Mouse (Mus musculus): Measurements from ENCODE around the gene Ptcd1. TPM values are rescaled to one million over a fixed set of nuclear protein-coding genes. Genes with fewer than 3 reads are reported as not detected.

Gene Ptcd1
- polyA plus RNA-seq, 1 experiment from 2014 or later = 13.6 TPM

GRCm38 (mm10) chr5:145200387-145200786, 33.5 kb upstream of the Ptcd1 start:
- peak overlapping the region; percentile 93 for H3K4me2 ChIP-seq (replicated peaks)
- H3K36me3 ChIP-seq = 0 out of 2 replicates have a peak, but pooled peaks cover 7% of the 10 kb centered on the region
- ATAC-seq = no peak
- no peaks in the 10 kb centered on the region for H3K27me3 ChIP-seq (replicated peaks)
- no peak overlapping the region for H3K4me3 ChIP-seq (replicated peaks)
- 72% methylated on average over 7 of the region's 7 CpGs for WGBS
- H3K9me3 ChIP-seq = no peaks in the 10 kb centered on the region
- no peak overlapping the region for H3K9ac ChIP-seq
- no peak overlapping the region for H3K27ac ChIP-seq
- H3K4me1 ChIP-seq (replicated peaks) = peaks cover 10% of the 10 kb centered on the region

GRCm38 (mm10) chr5:145191962-145192361, 25.1 kb upstream of the Ptcd1 start, which contains the start of gene Atp5j2:
Gene Atp5j2 (minus strand): TSS chr5:145192062.
- Histone ChIP-seq H3K36me3 (peaks cover 8% of the 10 kb centered on the region; the same call in 1 of the 2 replicates), H3K9ac (peak within 1 kb of the TSS; percentile 89), H3K4me1 (replicated peaks) (peaks cover 9% of the 10 kb centered on the region), H3K27me3 (replicated peaks) (no peaks in the 10 kb centered on the region), H3K27ac (peak within 1 kb of the TSS; percentile 88), H3K4me2 (replicated peaks) (peak within 1 kb of the TSS; percentile 64), H3K9me3 (no peaks in the 10 kb centered on the region), H3K4me3 (replicated peaks) (peak within 1 kb of the TSS; percentile 76)
- ATAC-seq = no peak
- 90% methylated on average over 2 of the region's 2 CpGs for WGBS

- Histone ChIP-seq H3K27ac (peak overlapping the region; percentile 88), H3K9ac (peak overlapping the region; percentile 89), H3K27me3 (replicated peaks) (no peaks in the 10 kb centered on the region), H3K4me3 (replicated peaks) (peak overlapping the region; percentile 76), H3K4me1 (replicated peaks) (peaks cover 9% of the 10 kb centered on the region), H3K9me3 (no peaks in the 10 kb centered on the region), H3K36me3 (peaks cover 9% of the 10 kb centered on the region; the same call in 1 of the 2 replicates), H3K4me2 (replicated peaks) (peak overlapping the region; percentile 64)
- ATAC-seq = peak; percentile 93
- WGBS = under 1% methylated on average over 41 of the region's 41 CpGs
These were observed 24.2 kb upstream of the Ptcd1 start for GRCm38 (mm10) chr5:145190875-145191798.

GRCm38 (mm10) chr5:145190373-145190772, 23.5 kb upstream of the Ptcd1 start:
- Histone ChIP-seq H3K27ac (no peak overlapping the region), H3K36me3 (peaks cover 14% of the 10 kb centered on the region; the same call in 1 of the 2 replicates), H3K4me1 (replicated peaks) (peaks cover 9% of the 10 kb centered on the region), H3K27me3 (replicated peaks) (no peaks in the 10 kb centered on the region), H3K4me2 (replicated peaks) (peak overlapping the region; percentile 64), H3K9me3 (no peaks in the 10 kb centered on the region), H3K9ac (peak overlapping the region; percentile 89), H3K4me3 (replicated peaks) (peak overlapping the region; percentile 76)
- no peak; the same call in 1 of the 2 replicates for ATAC-seq
- WGBS = 40% methylated on average over 5 of the region's 5 CpGs

- no peaks in the 10 kb centered on the region for H3K27me3 ChIP-seq (replicated peaks)
- no peak overlapping the region for H3K9ac ChIP-seq
- H3K9me3 ChIP-seq = no peaks in the 10 kb centered on the region
- H3K4me3 ChIP-seq (replicated peaks) = no peak overlapping the region
- ATAC-seq = no peak
- H3K4me1 ChIP-seq (replicated peaks) = peaks cover 9% of the 10 kb centered on the region
- no peak overlapping the region for H3K4me2 ChIP-seq (replicated peaks)
- H3K36me3 ChIP-seq = peaks cover 21% of the 10 kb centered on the region
- no peak overlapping the region for H3K27ac ChIP-seq
- WGBS = 84% methylated on average over 6 of the region's 6 CpGs
These were observed 22.5 kb upstream of the Ptcd1 start for GRCm38 (mm10) chr5:145189416-145189815.

GRCm38 (mm10) chr5:145185244-145185643, 18.3 kb upstream of the Ptcd1 start:
- no peak overlapping the region for H3K9ac ChIP-seq
- H3K27ac ChIP-seq = no peak overlapping the region
- peaks cover 54% of the 10 kb centered on the region for H3K36me3 ChIP-seq
- H3K4me3 ChIP-seq (replicated peaks) = no peak overlapping the region
- peaks cover 5% of the 10 kb centered on the region for H3K4me1 ChIP-seq (replicated peaks)
- 85% methylated on average over 2 of the region's 2 CpGs for WGBS
- no peaks in the 10 kb centered on the region for H3K9me3 ChIP-seq
- no peaks in the 10 kb centered on the region for H3K27me3 ChIP-seq (replicated peaks)
- no peak for ATAC-seq
- no peak overlapping the region for H3K4me2 ChIP-seq (replicated peaks)

- Histone ChIP-seq H3K36me3 (peaks cover 69% of the 10 kb centered on the region), H3K9me3 (no peaks in the 10 kb centered on the region), H3K9ac (no peak overlapping the region), H3K27me3 (replicated peaks) (no peaks in the 10 kb centered on the region), H3K27ac (no peak overlapping the region), H3K4me2 (replicated peaks) (no peak overlapping the region), H3K4me3 (replicated peaks) (no peak overlapping the region), H3K4me1 (replicated peaks) (no peaks in the 10 kb centered on the region)
- 84% methylated on average over 18 of the region's 18 CpGs for WGBS
- no peak for ATAC-seq
These were observed 11.6 kb upstream of the Ptcd1 start for GRCm38 (mm10) chr5:145178461-145178980.

- Histone ChIP-seq H3K4me3 (replicated peaks) (peak overlapping the region; percentile 78), H3K9me3 (no peaks in the 10 kb centered on the region), H3K27ac (peak overlapping the region; percentile 76), H3K4me2 (replicated peaks) (peak overlapping the region; percentile 76), H3K4me1 (replicated peaks) (peaks cover 12% of the 10 kb centered on the region; the same call in 1 of the 2 replicates), H3K9ac (peak overlapping the region; percentile 83), H3K36me3 (peaks cover 20% of the 10 kb centered on the region), H3K27me3 (replicated peaks) (no peaks in the 10 kb centered on the region)
- peak; percentile 55 for ATAC-seq
- WGBS = 1% methylated on average over 26 of the region's 28 CpGs
These were observed 376 bp upstream of the Ptcd1 start for GRCm38 (mm10) chr5:145167306-145167661.

GRCm38 (mm10) chr5:145165184-145165583, 1.7 kb downstream of the Ptcd1 start:
- H3K4me1 ChIP-seq (replicated peaks) = peaks cover 12% of the 10 kb centered on the region; the same call in 1 of the 2 replicates
- H3K36me3 ChIP-seq = peaks cover 2% of the 10 kb centered on the region
- WGBS = 89% methylated on average over 15 of the region's 15 CpGs
- H3K9me3 ChIP-seq = no peaks in the 10 kb centered on the region
- no peaks in the 10 kb centered on the region for H3K27me3 ChIP-seq (replicated peaks)
- no peak overlapping the region for H3K27ac ChIP-seq
- H3K4me3 ChIP-seq (replicated peaks) = no peak overlapping the region
- no peak overlapping the region for H3K4me2 ChIP-seq (replicated peaks)
- ATAC-seq = no peak
- no peak overlapping the region for H3K9ac ChIP-seq

GRCm38 (mm10) chr5:145164710-145165109, 2.2 kb downstream of the Ptcd1 start:
- WGBS = 45% methylated on average over 3 of the region's 3 CpGs
- Histone ChIP-seq H3K4me2 (replicated peaks) (no peak overlapping the region), H3K36me3 (no peaks in the 10 kb centered on the region; the same call in none of the 2 replicates), H3K4me1 (replicated peaks) (peaks cover 12% of the 10 kb centered on the region; the same call in 1 of the 2 replicates), H3K9me3 (no peaks in the 10 kb centered on the region), H3K27ac (no peak overlapping the region), H3K4me3 (replicated peaks) (no peak overlapping the region), H3K27me3 (replicated peaks) (no peaks in the 10 kb centered on the region), H3K9ac (no peak overlapping the region)
- ATAC-seq = no peak

GRCm38 (mm10) chr5:145161361-145161760, 5.5 kb downstream of the Ptcd1 start:
- Histone ChIP-seq H3K4me2 (replicated peaks) (no peak overlapping the region), H3K36me3 (peaks cover 17% of the 10 kb centered on the region), H3K4me3 (replicated peaks) (no peak overlapping the region), H3K27me3 (replicated peaks) (no peaks in the 10 kb centered on the region), H3K9ac (no peak overlapping the region), H3K27ac (no peak overlapping the region), H3K9me3 (no peaks in the 10 kb centered on the region), H3K4me1 (replicated peaks) (0 out of 2 replicates have a peak, but pooled peaks cover 4% of the 10 kb centered on the region)
- WGBS = 91% methylated on average over 14 of the region's 14 CpGs
- no peak for ATAC-seq

GRCm38 (mm10) chr5:145152690-145153089, 14.2 kb downstream of the Ptcd1 start:
- Histone ChIP-seq H3K36me3 (peaks cover 48% of the 10 kb centered on the region), H3K27me3 (replicated peaks) (no peaks in the 10 kb centered on the region), H3K27ac (no peak overlapping the region), H3K9me3 (no peaks in the 10 kb centered on the region), H3K4me3 (replicated peaks) (no peak overlapping the region), H3K4me2 (replicated peaks) (no peak overlapping the region), H3K4me1 (replicated peaks) (no peaks in the 10 kb centered on the region), H3K9ac (no peak overlapping the region)
- no peak for ATAC-seq
- whole genome bisulfite sequencing = 90% methylated on average over 5 of the region's 5 CpGs

Data from intestine, embryonic 15.5 days (tissue).